Mouse (Mus musculus): ENCODE data around the gene Bud31.
A peak's percentile ranks its signal among the peaks of the same experiment; 100 is the strongest.
"Not testable (repeated sequence)": the region's sequence is repeated elsewhere in the genome, so short reads cannot be mapped to it uniquely, and the experiment has no call there.

The Bud31 gene

DNA sequence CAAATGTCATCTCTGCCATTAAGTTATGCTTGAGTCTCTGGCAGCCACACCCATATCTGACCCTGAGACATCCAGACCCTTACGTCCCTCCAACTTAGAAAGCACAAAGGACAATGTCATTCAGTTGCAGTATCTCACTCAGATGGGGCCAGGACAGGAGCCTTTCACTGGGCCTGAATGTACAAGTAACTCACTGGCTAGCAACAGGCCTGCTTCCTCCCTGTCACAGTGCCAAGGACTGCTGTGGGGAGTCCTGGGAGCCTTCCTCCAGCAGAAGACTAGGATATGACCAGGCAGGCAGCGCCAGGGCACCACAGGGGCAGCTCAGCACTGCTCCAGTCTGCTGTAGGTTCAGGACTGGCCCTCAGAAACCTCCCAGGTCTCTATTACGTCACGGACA, 11.0 kb upstream of the Bud31 start:
- no peak for DNase-seq (ENCODE audit: low spot score in 2 of 2)

GRCm38 (mm10) chr5:145129773-145130172, 10.4 kb upstream of the Bud31 start:
- DNase-seq (ENCODE audit: low spot score in 2 of 2), result not testable (repeated sequence)

DNA sequence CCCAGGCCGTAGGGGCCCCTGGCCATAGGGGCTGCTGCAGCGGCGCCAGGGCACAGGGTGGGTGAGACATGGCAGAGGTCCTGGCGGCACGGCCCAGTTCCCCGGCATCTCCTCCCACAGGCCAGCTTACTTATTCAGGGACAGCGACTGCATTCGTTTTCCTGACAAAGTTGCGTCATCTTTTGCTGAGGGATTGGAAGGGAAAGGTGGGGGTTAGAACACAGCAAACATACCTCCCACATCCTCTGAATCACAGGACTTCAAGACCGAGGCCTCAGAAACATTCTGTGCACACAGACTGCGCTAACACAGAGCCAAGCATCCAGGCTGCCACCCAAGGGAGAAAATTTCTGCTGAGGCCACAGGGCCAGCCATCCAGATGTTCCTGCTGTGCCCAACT, 10.0 kb upstream of the Bud31 start:
- peak in 1 of 2 experiments; percentile 36 for DNase-seq (ENCODE audit: low spot score in 2 of 2)

DNA sequence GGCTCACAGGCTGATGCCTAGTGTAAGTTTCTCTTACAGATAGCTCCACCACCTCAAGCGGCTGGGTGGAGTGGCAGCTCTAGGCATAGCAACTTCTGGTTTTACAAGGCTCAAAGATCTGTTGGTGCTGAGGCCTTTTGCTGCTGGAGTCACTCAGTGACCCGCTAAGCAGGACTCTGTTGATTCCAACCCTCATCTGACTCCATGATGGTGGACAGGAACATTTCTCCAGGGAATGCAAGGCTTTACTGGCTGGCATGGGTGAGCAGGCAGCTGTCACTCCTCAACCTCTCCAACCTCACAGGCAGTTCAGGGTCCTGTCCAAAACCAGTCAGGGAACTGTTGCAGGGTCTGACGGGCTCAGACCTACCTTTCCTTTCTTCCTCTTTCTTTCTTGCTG, 9.2 kb upstream of the Bud31 start:
- DNase-seq (ENCODE audit: low spot score in 2 of 2), result no peak

- DNase-seq (ENCODE audit: low spot score in 2 of 2), result not testable (repeated sequence)
These were observed 6.9 kb upstream of the Bud31 start for GRCm38 (mm10) chr5:145133275-145133674.

GRCm38 (mm10) chr5:145138836-145139235, 1.3 kb upstream of the Bud31 start:
- no peak for DNase-seq (ENCODE audit: low spot score in 2 of 2)

- no peak for DNase-seq (ENCODE audit: low spot score in 2 of 2)
These were observed 449 bp downstream of the Bud31 start for GRCm38 (mm10) chr5:145140611-145141010.

GRCm38 (mm10) chr5:145147748-145148147, 7.6 kb downstream of the Bud31 start:
- DNase-seq (ENCODE audit: low spot score in 2 of 2), result no peak

- DNase-seq (ENCODE audit: low spot score in 2 of 2), result no peak
These were observed 9.1 kb downstream of the Bud31 start for GRCm38 (mm10) chr5:145149294-145149693.

- no peak for DNase-seq (ENCODE audit: low spot score in 2 of 2)
These were observed 12.5 kb downstream of the Bud31 start for GRCm38 (mm10) chr5:145152690-145153089.

GRCm38 (mm10) chr5:145161361-145161760, 21.2 kb downstream of the Bud31 start:
- no peak for DNase-seq (ENCODE audit: low spot score in 2 of 2)

- DNase-seq (ENCODE audit: low spot score in 2 of 2), result no peak
These were observed 24.5 kb downstream of the Bud31 start for GRCm38 (mm10) chr5:145164710-145165109.

DNA sequence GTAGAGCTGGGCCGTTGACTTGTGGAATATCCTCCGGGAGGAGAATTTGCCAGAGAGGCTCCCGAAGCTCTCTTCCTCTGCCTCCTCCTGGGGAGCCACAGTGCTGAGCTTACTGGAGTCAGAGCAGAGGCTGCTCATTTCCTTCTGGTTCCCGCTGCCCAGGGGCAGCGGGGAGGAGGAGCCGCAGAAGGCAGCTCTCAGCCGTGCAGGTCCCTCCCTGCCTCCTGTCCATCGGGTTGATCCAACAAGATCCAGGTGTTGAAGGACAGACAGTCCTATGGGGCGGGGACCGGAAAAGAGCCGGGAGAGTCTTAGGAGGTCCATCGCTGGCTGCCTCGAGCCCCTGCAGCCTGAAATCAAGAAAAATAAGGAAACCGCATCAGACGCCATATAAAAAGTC, 25.0 kb downstream of the Bud31 start:
- DNase-seq (ENCODE audit: low spot score in 2 of 2), result no peak

DNA sequence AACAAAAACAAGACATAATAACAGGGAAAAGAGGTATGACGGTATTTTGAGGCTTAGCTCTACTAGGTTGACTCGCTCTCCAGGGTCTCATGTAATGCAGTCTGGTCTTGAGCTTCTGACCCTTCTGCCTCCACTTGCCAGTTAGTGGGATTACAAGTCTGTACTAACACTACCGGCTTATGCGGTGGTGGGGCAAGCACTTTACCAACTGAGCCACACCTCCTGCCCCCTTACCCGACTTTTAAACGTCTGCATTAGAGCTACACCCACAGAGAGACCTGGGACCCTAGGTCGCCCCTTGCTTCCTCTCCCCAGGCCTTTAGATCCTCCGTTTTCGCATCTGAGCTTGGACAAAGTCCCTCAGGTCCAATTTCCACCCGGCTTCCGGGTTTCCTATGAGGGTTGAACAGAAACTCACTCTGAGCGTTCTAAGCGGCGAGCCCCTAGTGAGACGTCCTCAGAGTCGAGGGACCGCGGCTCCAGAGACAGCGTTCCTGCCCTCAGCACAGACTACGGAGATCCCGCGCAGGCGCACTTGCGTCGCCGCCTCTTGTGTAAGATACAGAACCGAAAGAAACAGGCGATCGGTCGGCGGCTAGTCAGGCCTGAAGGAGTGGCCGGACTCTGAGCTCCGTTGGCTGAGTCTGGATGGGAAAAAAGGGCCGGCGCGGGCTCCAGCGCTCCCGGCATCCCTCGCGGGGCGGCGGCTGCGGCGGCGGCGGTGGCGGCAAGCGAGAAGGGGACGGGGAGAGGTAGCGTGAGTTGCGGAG, 26.6 kb downstream of the Bud31 start, which contains the start of the genes Ptcd1 and Cpsf4:
Ptcd1 (minus strand) TSS at position 573 of the 770 bp plus-strand sequence.
Cpsf4 (plus strand) TSS at position 678 of the 770 bp plus-strand sequence.
- peak; percentile 98 to 100 for DNase-seq (ENCODE audit: low spot score in 2 of 2)

DNA sequence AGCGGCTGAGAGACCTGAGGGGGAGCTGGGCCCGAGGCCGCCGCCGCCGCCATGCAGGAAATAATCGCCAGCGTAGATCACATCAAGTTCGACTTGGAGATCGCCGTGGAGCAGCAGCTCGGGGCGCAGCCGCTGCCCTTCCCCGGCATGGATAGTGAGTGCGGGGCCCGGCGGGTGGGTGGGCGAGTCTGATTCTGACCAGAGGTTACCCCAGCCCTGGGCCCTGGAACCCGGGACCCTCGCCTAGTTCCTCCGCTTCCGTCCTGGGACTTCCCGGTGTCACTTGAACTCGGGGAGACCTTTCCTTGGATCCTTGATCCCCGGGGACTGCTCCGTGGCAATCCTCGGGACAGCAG, 27.1 kb downstream of the Bud31 start:
- DNase-seq (ENCODE audit: low spot score in 2 of 2), result no peak

DNA sequence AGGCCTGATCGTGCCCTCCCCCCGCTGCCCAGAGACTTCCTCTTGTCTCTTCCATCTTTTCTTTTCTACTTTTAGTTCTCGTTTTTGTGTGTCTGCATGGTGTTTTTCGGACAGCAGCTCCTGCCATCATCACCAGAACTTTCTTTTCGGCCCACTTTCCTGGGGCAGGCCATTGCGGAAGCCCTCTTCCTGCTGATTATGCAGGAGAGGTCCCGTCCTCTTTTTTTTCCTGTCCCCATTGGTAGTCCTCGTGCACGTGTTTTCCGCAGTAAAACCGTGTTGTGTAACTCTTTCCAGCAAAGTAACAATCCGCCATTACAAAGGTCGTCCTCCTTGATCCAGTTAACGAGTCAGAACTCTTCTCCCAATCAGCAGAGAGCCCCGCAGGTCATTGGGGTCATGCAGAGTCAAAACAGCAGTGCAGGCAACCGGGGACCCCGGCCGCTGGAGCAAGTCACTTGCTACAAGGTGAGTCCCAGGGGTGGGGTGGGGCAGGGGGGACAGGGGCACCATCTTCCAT, 38.4 kb downstream of the Bud31 start:
- no peak for DNase-seq (ENCODE audit: low spot score in 2 of 2)

DNA sequence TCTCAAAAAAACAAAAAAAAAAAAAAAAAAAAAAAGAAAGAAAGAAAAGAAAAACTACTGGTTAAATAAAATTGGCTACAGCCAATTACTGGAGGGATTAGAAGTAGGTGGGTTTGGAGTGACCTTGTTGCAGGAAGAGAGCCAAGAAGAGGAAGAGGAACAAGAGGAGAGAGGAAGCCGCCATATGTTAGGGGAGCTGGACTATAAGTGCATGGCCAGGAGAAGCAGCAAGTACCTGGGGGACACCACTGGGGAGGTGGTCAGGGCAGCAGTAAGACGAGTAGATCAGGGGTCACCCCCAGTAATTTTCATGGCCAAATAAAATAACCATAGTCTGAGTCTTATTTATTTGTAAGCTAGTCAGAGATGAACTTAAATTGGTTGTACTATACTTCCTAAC, 45.1 kb downstream of the Bud31 start:
- no peak for DNase-seq (ENCODE audit: low spot score in 2 of 2)

- DNase-seq (ENCODE audit: low spot score in 2 of 2), result no peak
These were observed 49.3 kb downstream of the Bud31 start for GRCm38 (mm10) chr5:145189416-145189815.

DNA sequence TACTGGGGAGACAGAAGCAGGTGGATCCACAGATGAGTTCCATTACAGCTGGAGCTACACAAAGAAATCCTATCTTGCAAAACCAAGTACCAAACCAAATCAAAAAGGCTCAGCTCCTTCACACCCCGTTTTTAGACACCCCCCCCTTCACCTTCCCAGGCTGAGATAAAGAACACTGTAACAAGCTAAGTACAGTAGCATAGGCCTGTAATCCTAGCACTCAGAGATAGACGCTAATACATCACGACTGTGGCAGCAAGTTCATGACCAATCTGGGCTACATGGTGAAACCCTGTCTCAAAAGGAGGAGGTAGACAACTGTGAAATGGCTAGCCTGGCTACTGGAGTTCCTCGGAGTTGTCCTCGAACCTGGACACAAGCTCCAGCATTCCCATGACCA, 50.2 kb downstream of the Bud31 start:
- DNase-seq (ENCODE audit: low spot score in 2 of 2), result no peak

- DNase-seq (ENCODE audit: low spot score in 2 of 2), result peak; percentile 79 to 84
These were observed 51.0 kb downstream of the Bud31 start for GRCm38 (mm10) chr5:145190875-145191798.

DNA sequence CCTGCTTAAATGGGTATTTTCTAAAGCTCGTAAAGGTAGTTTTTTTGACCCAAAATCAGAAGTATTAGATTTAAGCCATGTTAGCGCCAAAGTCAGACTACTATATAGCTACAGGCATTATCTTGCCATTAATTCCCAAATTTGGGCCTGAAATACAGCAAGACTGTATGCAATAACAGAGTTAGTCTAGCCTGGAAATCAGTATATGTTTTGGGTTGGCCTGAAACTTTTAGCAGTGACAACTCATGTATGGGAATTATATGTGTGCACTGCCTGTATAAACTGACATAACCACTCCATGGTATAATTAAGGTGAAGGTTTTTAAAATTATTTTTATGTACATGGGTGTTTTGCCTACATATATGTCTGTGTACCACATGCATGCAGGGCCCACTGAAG, 51.8 kb downstream of the Bud31 start, which contains the start of gene Atp5j2:
Atp5j2 (minus strand) TSS at position 101 of the 400 bp plus-strand sequence.
- no peak for DNase-seq (ENCODE audit: low spot score in 2 of 2)
